Mouse (Mus musculus): Measurements from ENCODE around the gene Zfp507. TPM values are rescaled to one million over a fixed set of nuclear protein-coding genes. Genes with fewer than 3 reads are reported as not detected.

The Zfp507 gene
- polyA plus RNA-seq, 1 experiment, result 3.8 TPM

DNA sequence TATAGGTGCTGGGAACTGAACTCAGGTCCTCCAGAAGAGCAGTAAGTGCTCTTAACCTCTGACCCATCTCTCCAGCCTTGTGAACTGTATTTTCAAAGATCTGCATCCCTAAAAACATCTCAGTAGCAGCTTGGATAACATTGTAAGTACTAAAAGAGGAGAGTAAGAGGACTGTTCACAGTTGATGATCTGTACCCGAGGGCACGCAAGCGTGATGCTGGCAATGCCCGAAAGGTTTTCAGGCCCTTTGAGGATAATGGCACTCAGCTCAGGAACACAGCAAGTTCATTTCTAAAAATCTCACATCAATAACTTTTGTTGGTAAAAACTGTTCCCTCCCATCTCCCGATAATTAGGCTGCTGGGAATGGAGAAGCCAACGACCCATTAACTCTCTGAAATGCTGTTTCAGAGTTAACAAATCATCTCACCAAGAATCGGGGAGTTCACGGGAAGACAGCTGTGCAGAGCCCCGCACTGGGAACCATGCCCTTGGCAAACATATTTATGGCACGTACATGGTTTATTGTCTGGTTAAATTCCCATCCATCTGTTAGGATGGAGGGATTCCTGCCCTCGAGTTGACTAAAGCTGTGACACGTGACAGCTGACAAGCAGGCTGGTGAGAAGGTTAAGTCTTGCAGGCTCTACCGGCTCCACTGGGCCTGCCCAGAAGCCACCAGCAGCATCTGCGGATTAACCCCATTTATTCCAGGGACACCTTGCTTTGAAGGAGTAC lies 69.3 kb downstream of the Zfp507 start:
- Histone ChIP-seq H3K4me1 (ENCODE audit: control insufficient read depth, insufficient read depth, insufficient read length, low read length) (no peaks in the 10 kb centered on the region), H3K27ac (replicated peaks; ENCODE audit: low read depth, low read length) (no peak overlapping the region), H3K4me3 (ENCODE audit: insufficient read depth, low read depth, low read length) (no peak overlapping the region)

- no peak overlapping the region for H3K27ac ChIP-seq (replicated peaks; ENCODE audit: low read depth, low read length)
- no peak overlapping the region for H3K4me3 ChIP-seq (ENCODE audit: insufficient read depth, low read depth, low read length)
- H3K4me1 ChIP-seq (ENCODE audit: control insufficient read depth, insufficient read depth, insufficient read length, low read length), result no peaks in the 10 kb centered on the region
These were observed 70.2 kb downstream of the Zfp507 start for GRCm38 (mm10) chr7:35732585-35733059.

DNA sequence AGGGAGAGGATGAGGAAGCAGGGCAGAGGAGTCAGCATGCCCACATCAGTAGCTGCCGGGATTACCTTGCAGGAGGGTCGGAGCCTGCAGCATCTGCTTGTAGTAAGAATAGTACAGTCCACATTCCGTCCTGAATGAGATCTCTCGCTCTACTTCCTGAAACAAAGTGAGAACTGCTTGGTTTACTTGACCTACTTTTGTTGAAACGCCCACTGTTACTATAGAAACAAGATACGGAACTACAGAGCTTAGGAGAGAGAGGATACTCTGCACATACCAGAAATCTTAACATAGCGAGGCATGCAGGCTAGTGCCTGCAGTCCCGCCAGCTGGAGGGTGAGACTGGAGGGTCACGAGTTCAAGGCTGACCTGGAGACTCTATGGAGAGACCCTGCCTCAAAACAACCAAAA lies 73.2 kb downstream of the Zfp507 start:
- Histone ChIP-seq H3K27ac (replicated peaks; ENCODE audit: low read depth, low read length) (no peak overlapping the region), H3K4me1 (ENCODE audit: control insufficient read depth, insufficient read depth, insufficient read length, low read length) (no peaks in the 10 kb centered on the region), H3K4me3 (ENCODE audit: insufficient read depth, low read depth, low read length) (no peak overlapping the region)

GRCm38 (mm10) chr7:35728376-35728775 lies 74.4 kb downstream of the Zfp507 start:
- Histone ChIP-seq H3K4me1 (ENCODE audit: control insufficient read depth, insufficient read depth, insufficient read length, low read length) (no peaks in the 10 kb centered on the region), H3K27ac (replicated peaks; ENCODE audit: low read depth, low read length) (no peak overlapping the region), H3K4me3 (ENCODE audit: insufficient read depth, low read depth, low read length) (no peak overlapping the region)

GRCm38 (mm10) chr7:35723035-35723434 lies 79.8 kb downstream of the Zfp507 start:
- Histone ChIP-seq H3K27ac (replicated peaks; ENCODE audit: low read depth, low read length) (no peak overlapping the region), H3K4me1 (ENCODE audit: control insufficient read depth, insufficient read depth, insufficient read length, low read length) (no peaks in the 10 kb centered on the region), H3K4me3 (ENCODE audit: insufficient read depth, low read depth, low read length) (no peak overlapping the region)

Other genes starting within 250 kb of the Zfp507 start
- gene Nudt19, start 246.7 kb downstream of the Zfp507 start, polyA plus RNA-seq (2012; ENCODE audit: insufficient read depth, insufficient read length, missing spikeins), result 105 and 112 TPM in 2 replicates
- 0.16 TPM in 1 of 2 replicates, not detected in the other for gene Rgs9bp, start 217.4 kb downstream of the Zfp507 start, polyA plus RNA-seq (2012; ENCODE audit: insufficient read depth, insufficient read length, missing spikeins)
- gene Ankrd27, start 216.8 kb downstream of the Zfp507 start, polyA plus RNA-seq (2012; ENCODE audit: insufficient read depth, insufficient read length, missing spikeins), result 14.2 and 24.0 TPM in 2 replicates
- 142 and 150 TPM in 2 replicates for gene Pdcd5, start 155.5 kb downstream of the Zfp507 start, polyA plus RNA-seq (2012; ENCODE audit: insufficient read depth, insufficient read length, missing spikeins)
- gene Dpy19l3, start 48.5 kb downstream of the Zfp507 start, polyA plus RNA-seq (2012; ENCODE audit: insufficient read depth, insufficient read length, missing spikeins), result 0.75 and 1.5 TPM in 2 replicates

Measured in brown adipose tissue, adult 24 weeks (tissue).